Comparison of ENCODE assay signal across 21 mouse cellular contexts in the genomic region with DNA sequence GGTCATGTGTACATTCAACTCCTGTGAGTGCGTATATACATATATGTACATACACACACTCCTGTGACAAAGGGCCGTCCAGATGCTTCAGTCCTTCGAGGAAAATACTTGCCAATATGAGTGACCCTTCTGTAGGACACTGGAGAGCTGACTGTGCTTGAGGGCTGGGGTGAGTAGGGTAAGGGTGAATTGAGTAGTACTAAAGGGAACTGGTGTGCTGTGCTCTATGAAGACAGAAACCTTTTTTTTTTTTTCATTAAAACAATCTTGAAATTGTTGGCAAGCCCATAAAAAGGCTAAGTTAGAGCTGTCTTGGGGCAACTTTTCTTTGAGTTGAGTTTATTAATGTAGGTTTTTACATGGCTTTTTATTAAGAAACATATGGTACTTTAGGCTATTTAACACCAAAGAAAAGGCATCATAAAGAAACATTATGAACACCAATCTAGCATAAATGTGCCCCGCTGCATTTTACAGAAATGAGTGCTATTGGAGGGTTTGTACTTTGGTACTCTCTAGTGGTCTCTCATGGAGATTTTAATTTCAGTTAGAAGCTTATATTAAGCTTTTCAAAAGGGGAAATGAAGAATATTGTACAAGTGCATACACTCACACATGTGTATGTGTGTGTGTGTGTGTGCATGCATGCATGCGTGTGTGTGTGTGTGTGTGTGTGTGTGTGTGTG.
"Had no signal": no experiment of that assay in that cellular context is flagged by ENCODE, and none has a peak within 500 bp of the region (broad histone marks: within the 10 kb centered on the region; RNA-seq: fewer than 3 reads in every experiment).

No protein-coding gene starts in this region.

- H3K4me2 ChIP-seq: liver, embryonic 15.5 days; lung, embryonic 15.5 days; midbrain, embryonic 11.5 days; midbrain, embryonic 13.5 days; midbrain, embryonic 15.5 days; neural tube, embryonic 13.5 days had no signal

- H3K27me3 ChIP-seq: liver, embryonic 15.5 days; lung, embryonic 15.5 days; megakaryocyte, embryonic 14.5 days; midbrain, embryonic 13.5 days; midbrain, embryonic 15.5 days; neural tube, embryonic 13.5 days had no signal

- H3K27ac ChIP-seq: liver, embryonic 15.5 days; lung, embryonic 15.5 days; macrophage; midbrain, embryonic 13.5 days; midbrain, embryonic 15.5 days; neural tube, embryonic 13.5 days had no signal

- H3K36me3 ChIP-seq: liver, embryonic 15.5 days; lung, embryonic 15.5 days; midbrain, embryonic 13.5 days; midbrain, embryonic 15.5 days; neural tube, embryonic 13.5 days had no signal

- H3K4me1 ChIP-seq: liver, embryonic 15.5 days; lung, embryonic 15.5 days; megakaryocyte, embryonic 14.5 days; midbrain, embryonic 13.5 days; midbrain, embryonic 15.5 days; neural tube, embryonic 13.5 days had no signal

- H3K4me3 ChIP-seq: liver, embryonic 15.5 days; lung, embryonic 15.5 days; megakaryocyte, embryonic 14.5 days; midbrain, embryonic 13.5 days; midbrain, embryonic 15.5 days; neural tube, embryonic 13.5 days had no signal

- H3K9ac ChIP-seq: liver, embryonic 15.5 days; liver, postnatal 0 days; lung, embryonic 15.5 days; midbrain, embryonic 13.5 days; midbrain, embryonic 15.5 days; neural tube, embryonic 13.5 days had no signal

- H3K9me3 ChIP-seq: liver, embryonic 15.5 days; lung, embryonic 15.5 days; megakaryocyte, embryonic 14.5 days; midbrain, embryonic 13.5 days; midbrain, embryonic 15.5 days; neural tube, embryonic 13.5 days had no signal

- DNase-seq: liver, postnatal 0 days; lung, adult 2 months; lung, postnatal 14 days; lung, postnatal 36 days; retina, postnatal 1 day; right cerebral cortex, adult 18-20 months; right cerebral cortex, postnatal 25 days; right cerebral cortex, postnatal 4 days; spleen, adult 18-20 months; thymus, adult 18-20 months; thymus, postnatal 14 days; thymus, postnatal 36 days had no signal

- ATAC-seq: liver, postnatal 0 days; lung, postnatal 0 days; midbrain, embryonic 13.5 days; midbrain, embryonic 15.5 days had no signal
